Mouse (Mus musculus) ES-Bruce4 (cell line): ENCODE results near the gene Clba1.

Experiments used
- CTCF ChIP-seq: IDR thresholded peaks from one replicate; pipeline ENCODE4 v1.8.1; 2011; ENCODE audit warnings: low read depth, low read length
- EP300 ChIP-seq: IDR thresholded peaks from 2 replicates; pipeline ENCODE4 v1.6.1; 2011; ENCODE audit warnings: low read depth, low read length; ENCODE audit not compliant: insufficient read depth
- POLR2A ChIP-seq: IDR thresholded peaks from one replicate; pipeline ENCODE4 v1.8.1; 2011; ENCODE audit warnings: low read length; ENCODE audit not compliant: insufficient read depth

GRCm38 (mm10) chr12:112854610-112855333, 46.0 kb downstream of the Clba1 start:
- no peak for TF ChIP-seq POLR2A
- no peak for TF ChIP-seq CTCF
- TF ChIP-seq EP300, result no peak
